Mouse (Mus musculus) forebrain, embryonic 14.5 days (tissue): ENCODE results near the gene Eml4. TPM values are rescaled to one million over a fixed set of nuclear protein-coding genes. Genes with fewer than 3 reads are reported as not detected.

ENCODE experiments used
- ATAC-seq: fragments of 200-750 bp; cut with Nextera tagmentation; 2 replicates; pipeline ENCODE4 v1.8.0; 2017; ENCODE audit warnings: mild to moderate bottlenecking, moderate library complexity
- DNase-seq: peaks from one replicate; pipeline ENCODE4 v3.0.0-alpha.2; 2015; ENCODE audit warnings: low spot score
- H3K27ac ChIP-seq: fragments of 300-500 bp; sonication (generic); 2 replicates; pipeline ENCODE4 v1.5.1; 2014; ENCODE audit warnings: low read depth, mild to moderate bottlenecking, control low read depth, low read length, moderate library complexity
- H3K27me3 ChIP-seq: fragments of 300-500 bp; sonication (generic); replicated peaks from 2 replicates; pipeline ENCODE4 v1.6.1; 2014; ENCODE audit warnings: low read length, control low read depth, mixed read lengths; ENCODE audit not compliant: control insufficient read depth, insufficient read depth
- H3K36me3 ChIP-seq: fragments of 300-500 bp; sonication (generic); 2 replicates; pipeline ENCODE4 v1.6.1; 2014; ENCODE audit warnings: low read length, control low read depth; ENCODE audit not compliant: control insufficient read depth, insufficient read depth
- H3K4me1 ChIP-seq: fragments of 300-500 bp; sonication (generic); 2 replicates; pipeline ENCODE4 v1.6.1; 2014; ENCODE audit warnings: antibody characterized with exemption, low read length, control low read depth; ENCODE audit not compliant: control insufficient read depth, insufficient read depth
- H3K4me2 ChIP-seq: fragments of 300-500 bp; sonication (generic); 2 replicates; pipeline ENCODE4 v1.6.1; 2014; ENCODE audit warnings: mild to moderate bottlenecking, control low read depth, low read length
- H3K4me3 ChIP-seq: fragments of 300-500 bp; sonication (generic); 2 replicates; pipeline ENCODE4 v1.5.1; 2014; ENCODE audit warnings: low read depth, low read length, control low read depth
- H3K9ac ChIP-seq: fragments of 300-500 bp; sonication (generic); 2 replicates; pipeline ENCODE4 v1.6.1; 2014; ENCODE audit warnings: mild to moderate bottlenecking, low read length, control low read depth, moderate library complexity
- H3K9me3 ChIP-seq: fragments of 300-500 bp; sonication (generic); replicated peaks from 2 replicates; pipeline ENCODE4 v1.6.1; 2016; ENCODE audit warnings: low read length, control low read depth, mixed read lengths; ENCODE audit not compliant: control insufficient read depth
- WGBS: fragments of 180-500 bp; shearing (Covaris S2); extraction: QIAGEN DNeasy Blood & Tissue Kit; methylation state at CpG from one replicate; pipeline ENCODE4 v1.1.7; 2014; 5-methylcytosine and 5-hydroxymethylcytosine counted together
- polyA plus RNA-seq: library from polyadenylated mRNA; unstranded; fragments of >200 nt; fragmentation: Nextera tagmentation; extraction: Ambion mirVana; gene quantifications from 2 replicates; pipeline ENCODE4 v1.2.1, GENCODE M21; 2014

Eml4 gene
- polyA plus RNA-seq, 1 experiment from 2014 or later = 23.5 TPM

DNA sequence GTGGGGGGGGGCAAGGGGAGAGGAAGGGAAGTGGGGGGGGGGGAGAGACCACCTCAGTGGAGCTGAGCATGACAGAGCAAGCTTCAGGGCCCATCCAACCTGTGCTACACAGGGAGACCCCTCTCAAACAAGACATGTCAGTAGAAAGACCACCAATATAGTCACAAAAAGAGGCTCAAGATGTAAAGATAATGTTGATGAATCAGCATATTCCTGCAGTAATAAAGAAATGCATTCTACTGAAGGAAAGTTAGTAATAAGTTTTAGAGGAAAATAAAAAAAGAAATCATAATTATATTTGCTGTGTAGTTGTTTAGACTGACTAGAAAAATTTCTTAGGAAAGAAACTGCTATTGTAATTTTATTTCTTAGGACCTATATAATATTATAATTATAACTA, 23.4 kb downstream of the Eml4 start:
- no peak for ATAC-seq
- no peak for DNase-seq
- no peak overlapping the region for H3K4me2 ChIP-seq
- H3K4me1 ChIP-seq = peaks cover 10% of the 10 kb centered on the region
- no peaks in the 10 kb centered on the region for H3K36me3 ChIP-seq
- no peak overlapping the region for H3K27ac ChIP-seq
- H3K9me3 ChIP-seq = no peaks in the 10 kb centered on the region
- no peaks in the 10 kb centered on the region for H3K27me3 ChIP-seq
- H3K9ac ChIP-seq = no peak overlapping the region
- no peak overlapping the region for H3K4me3 ChIP-seq

DNA sequence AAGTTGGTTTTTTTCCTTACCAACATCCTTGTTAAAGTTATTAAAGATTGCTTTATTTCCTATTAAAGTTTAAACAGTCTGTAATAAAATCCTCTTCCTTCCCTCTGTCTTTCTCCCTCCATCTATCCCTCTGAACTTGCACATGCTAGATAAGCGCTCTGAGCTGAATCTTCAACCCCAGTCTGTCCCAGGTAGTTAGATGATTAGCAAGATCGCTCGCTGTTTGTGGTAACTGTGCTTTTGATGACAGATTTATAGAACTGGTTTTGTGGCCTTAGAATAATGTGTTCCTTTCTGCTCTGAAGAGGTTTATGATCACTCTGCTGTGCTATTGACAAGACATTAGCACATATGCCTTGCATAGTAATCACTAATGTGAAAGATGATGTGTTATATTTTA, 25.1 kb downstream of the Eml4 start:
- Histone ChIP-seq H3K27me3 (no peaks in the 10 kb centered on the region), H3K9me3 (no peaks in the 10 kb centered on the region), H3K4me2 (no peak overlapping the region), H3K27ac (no peak overlapping the region), H3K9ac (no peak overlapping the region), H3K36me3 (no peaks in the 10 kb centered on the region), H3K4me3 (no peak overlapping the region), H3K4me1 (peaks cover 10% of the 10 kb centered on the region)
- ATAC-seq (no peak), DNase-seq (no peak)
- 88% methylated on average over 3 of the region's 3 CpGs for WGBS

DNA sequence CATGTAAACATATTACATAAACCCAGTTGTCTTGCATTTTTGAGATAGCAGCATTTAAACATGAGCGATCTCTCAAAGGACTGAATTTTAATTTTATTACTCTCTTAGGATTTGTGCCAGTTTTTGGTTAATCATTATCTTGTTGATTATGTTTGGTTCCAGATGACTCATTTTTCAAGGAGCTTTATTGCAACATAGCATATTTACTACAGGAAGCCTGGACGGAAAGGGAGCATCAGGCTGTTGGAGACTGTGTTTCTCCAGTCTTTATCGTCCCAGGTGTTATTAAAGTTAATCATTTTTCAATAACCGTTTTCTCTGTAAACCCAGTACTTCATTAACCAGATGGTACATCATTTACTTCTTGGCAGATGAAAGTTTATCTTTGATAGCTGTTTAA, 26.1 kb downstream of the Eml4 start:
- WGBS = 89% methylated on average over 4 of the region's 4 CpGs
- H3K36me3 ChIP-seq = no peaks in the 10 kb centered on the region
- no peak overlapping the region for H3K4me3 ChIP-seq

GRCm38 (mm10) chr17:83377755-83378443, 27.2 kb downstream of the Eml4 start:
- Histone ChIP-seq H3K36me3 (no peaks in the 10 kb centered on the region), H3K4me1 (peaks cover 10% of the 10 kb centered on the region), H3K9ac (no peak overlapping the region), H3K27ac (no peak overlapping the region), H3K27me3 (no peaks in the 10 kb centered on the region), H3K9me3 (no peaks in the 10 kb centered on the region), H3K4me3 (no peak overlapping the region), H3K4me2 (no peak overlapping the region)
- DNase-seq (no peak), ATAC-seq (0 out of 2 replicates have a peak, but pooled peaks have one; percentile 7)
- 72% methylated on average over 10 of the region's 10 CpGs for WGBS

More for the DNA sequence above, 26.1 kb downstream of the Eml4 start:
- ATAC-seq (no peak), DNase-seq (no peak)
- Histone ChIP-seq H3K27ac (no peak overlapping the region), H3K4me2 (no peak overlapping the region), H3K4me1 (peaks cover 10% of the 10 kb centered on the region), H3K27me3 (no peaks in the 10 kb centered on the region), H3K9me3 (no peaks in the 10 kb centered on the region), H3K9ac (no peak overlapping the region)

- Histone ChIP-seq H3K36me3 (no peaks in the 10 kb centered on the region), H3K27me3 (no peaks in the 10 kb centered on the region), H3K9me3 (no peaks in the 10 kb centered on the region), H3K27ac (no peak overlapping the region), H3K9ac (no peak overlapping the region), H3K4me3 (no peak overlapping the region), H3K4me1 (peaks cover 10% of the 10 kb centered on the region), H3K4me2 (no peak overlapping the region)
- ATAC-seq (peak; percentile 55; the same call in 1 of the 2 replicates), DNase-seq (peak; percentile 52)
- WGBS = 43% methylated on average over 4 of the region's 4 CpGs
These were observed 27.7 kb downstream of the Eml4 start for GRCm38 (mm10) chr17:83378444-83378762.

DNA sequence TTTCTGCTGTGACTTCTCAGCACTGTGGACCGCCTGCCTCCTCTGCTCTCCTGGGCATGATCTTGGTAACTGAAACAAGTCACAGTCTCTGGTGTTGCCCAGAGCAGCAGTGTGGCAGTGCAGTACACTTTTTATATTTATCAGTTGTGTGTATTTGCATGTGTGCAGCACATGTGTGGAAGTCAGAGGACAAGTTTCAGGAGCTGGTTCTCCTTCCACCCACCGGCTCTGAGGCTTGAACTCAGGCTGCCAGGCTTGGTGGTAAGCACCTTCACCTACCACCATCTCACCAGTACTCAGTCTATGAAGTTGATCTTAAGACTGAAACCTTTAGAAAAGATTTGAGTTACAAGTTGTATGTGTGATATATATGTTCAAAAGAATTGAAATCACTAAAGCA, 28.6 kb downstream of the Eml4 start:
- Histone ChIP-seq H3K27me3 (no peaks in the 10 kb centered on the region), H3K27ac (no peak overlapping the region), H3K4me2 (no peak overlapping the region), H3K4me1 (peaks cover 10% of the 10 kb centered on the region), H3K36me3 (no peaks in the 10 kb centered on the region), H3K9me3 (no peaks in the 10 kb centered on the region), H3K4me3 (no peak overlapping the region), H3K9ac (no peak overlapping the region)
- WGBS = 95% methylated on average over 2 of the region's 2 CpGs
- ATAC-seq (no peak), DNase-seq (no peak)

DNA sequence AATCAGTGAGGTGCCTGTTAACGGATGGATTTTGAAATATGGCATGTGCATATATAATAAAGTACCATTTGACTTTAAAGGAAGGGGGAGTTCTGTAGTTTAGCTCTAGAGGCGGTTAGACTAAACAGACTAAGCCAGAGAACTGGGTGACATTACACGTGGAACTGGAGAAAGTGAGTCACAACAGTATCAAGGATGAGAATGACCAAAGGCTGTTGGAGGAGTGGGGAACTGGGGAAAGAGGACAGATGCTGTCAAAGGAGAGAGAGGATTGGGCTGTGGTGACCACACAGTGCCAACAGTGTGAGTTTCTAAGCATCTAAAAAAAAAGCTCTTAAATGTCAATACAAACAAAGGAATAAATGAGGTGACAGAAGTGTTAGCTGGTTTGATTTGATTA, 29.1 kb downstream of the Eml4 start:
- no peak overlapping the region for H3K4me3 ChIP-seq
- no peaks in the 10 kb centered on the region for H3K9me3 ChIP-seq
- WGBS = 77% methylated on average over 3 of the region's 3 CpGs
- ATAC-seq (no peak), DNase-seq (no peak)
- H3K27me3 ChIP-seq = no peaks in the 10 kb centered on the region
- no peaks in the 10 kb centered on the region for H3K36me3 ChIP-seq
- H3K4me2 ChIP-seq = no peak overlapping the region
- peaks cover 10% of the 10 kb centered on the region for H3K4me1 ChIP-seq
- H3K9ac ChIP-seq = no peak overlapping the region
- no peak overlapping the region for H3K27ac ChIP-seq

GRCm38 (mm10) chr17:83382752-83383151, 32.0 kb downstream of the Eml4 start:
- H3K36me3 ChIP-seq = no peaks in the 10 kb centered on the region
- no peaks in the 10 kb centered on the region for H3K9me3 ChIP-seq
- no peak overlapping the region for H3K9ac ChIP-seq
- WGBS = 86% methylated on average over 5 of the region's 5 CpGs
- no peak overlapping the region for H3K4me3 ChIP-seq
- H3K27ac ChIP-seq = no peak overlapping the region
- DNase-seq (no peak), ATAC-seq (no peak)
- no peaks in the 10 kb centered on the region for H3K27me3 ChIP-seq
- H3K4me2 ChIP-seq = no peak overlapping the region
- H3K4me1 ChIP-seq = peaks cover 8% of the 10 kb centered on the region

DNA sequence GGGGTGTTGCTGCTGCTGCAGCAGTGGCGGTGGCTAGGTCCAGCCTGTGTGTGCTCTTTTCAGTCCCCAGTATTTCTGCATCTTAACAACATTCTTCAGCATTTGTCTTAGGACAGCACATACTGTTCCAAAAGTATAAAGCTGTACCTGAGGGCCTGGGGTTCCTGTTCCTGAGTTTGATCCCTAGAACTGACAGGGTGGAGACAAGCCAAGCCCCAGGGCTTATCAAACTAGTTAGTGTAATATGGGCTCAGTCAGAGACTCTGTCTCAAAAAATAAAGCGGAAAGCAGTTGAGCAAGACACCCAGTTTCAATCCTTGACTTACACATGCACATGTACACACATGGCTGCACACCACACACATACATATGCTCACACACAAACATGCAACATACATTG, 34.2 kb downstream of the Eml4 start:
- Histone ChIP-seq H3K9ac (no peak overlapping the region), H3K27ac (no peak overlapping the region), H3K36me3 (no peaks in the 10 kb centered on the region), H3K27me3 (no peaks in the 10 kb centered on the region), H3K4me2 (no peak overlapping the region), H3K9me3 (no peaks in the 10 kb centered on the region), H3K4me3 (no peak overlapping the region), H3K4me1 (no peaks in the 10 kb centered on the region)
- ATAC-seq = no peak
- WGBS = 94% methylated on average over 2 of the region's 2 CpGs
- no peak for DNase-seq
